Mouse (Mus musculus): Measurements from ENCODE around the gene Gm10643.
A peak's percentile ranks its signal among the peaks of the same experiment; 100 is the strongest.

Gm10643 gene

DNA sequence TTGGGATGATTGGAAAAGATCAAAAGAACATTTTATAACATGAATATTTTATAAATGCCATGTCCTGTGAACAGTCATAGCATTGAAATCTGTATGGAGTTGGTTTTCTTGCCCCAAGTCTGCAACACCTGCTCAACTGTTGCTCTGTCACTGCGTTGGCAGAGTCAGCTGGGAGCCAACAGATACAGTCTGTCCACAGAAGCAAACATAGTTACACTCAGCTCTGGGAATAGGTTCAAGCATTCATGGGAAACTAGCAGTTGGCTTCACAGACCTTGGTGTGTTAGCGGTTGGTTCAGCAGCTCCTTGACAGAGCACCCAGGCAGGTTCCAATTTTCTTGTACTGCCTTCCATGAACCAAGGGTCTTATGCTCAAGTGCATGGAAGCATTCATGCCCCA is 5.7 kb upstream of the Gm10643 start:
- no peak for DNase-seq

DNA sequence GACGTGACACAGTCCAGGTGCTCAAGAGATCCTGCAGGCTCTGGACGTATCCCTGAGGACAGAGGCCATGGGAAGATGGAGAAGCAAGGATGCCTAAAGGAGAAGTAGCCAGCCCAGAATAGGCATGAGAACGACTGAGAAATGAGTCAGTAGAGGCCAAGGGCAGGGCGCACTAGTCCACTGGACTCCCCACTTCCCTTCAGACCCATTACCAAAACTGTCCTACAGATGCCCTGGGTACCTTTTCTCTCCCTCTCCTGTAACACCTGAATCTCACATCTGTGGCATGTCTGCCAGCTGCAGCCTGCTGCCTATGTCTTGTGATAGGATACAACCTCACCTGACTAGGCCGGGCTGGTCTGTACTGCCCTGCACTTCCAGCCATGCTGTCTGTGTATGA is 5.3 kb upstream of the Gm10643 start:
- no peak for DNase-seq

- DNase-seq: no peak
Observed at GRCm38 (mm10) chr8:84069750-84070149, 4.8 kb upstream of the Gm10643 start.

- DNase-seq: no peak
Observed at GRCm38 (mm10) chr8:84069169-84069568, 4.2 kb upstream of the Gm10643 start.

GRCm38 (mm10) chr8:84068316-84069035 is 3.5 kb upstream of the Gm10643 start:
- DNase-seq: no peak

DNA sequence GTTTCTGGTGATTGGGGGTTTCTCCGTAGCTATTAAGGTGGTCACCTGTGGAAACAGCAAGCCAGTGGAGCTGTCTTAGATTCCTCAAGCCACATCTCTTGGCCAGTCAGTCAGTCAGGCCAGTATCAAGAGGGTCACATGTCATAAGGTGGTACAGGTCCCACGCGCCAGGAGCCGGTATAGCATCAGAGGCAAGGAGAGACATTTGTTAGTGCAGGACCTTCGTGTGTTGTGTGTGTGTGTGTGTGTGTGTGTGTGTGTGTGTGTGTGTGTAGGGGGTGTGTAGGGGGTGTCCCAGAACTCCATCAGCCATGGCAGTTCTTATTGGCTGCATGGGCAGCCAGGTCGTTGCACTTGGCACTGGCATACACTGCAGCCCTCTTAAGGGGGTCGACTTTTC is 3.0 kb upstream of the Gm10643 start:
- no peak for DNase-seq

- peak; percentile 97 for DNase-seq
Observed at GRCm38 (mm10) chr8:84067047-84067573, 2.2 kb upstream of the Gm10643 start.

GRCm38 (mm10) chr8:84066291-84066930 is 1.5 kb upstream of the Gm10643 start, which contains the start of gene Rfx1:
Gene Rfx1, plus strand, starts transcription at chr8:84066834.
- peak; percentile 98 for DNase-seq

- no peak for DNase-seq
Observed at GRCm38 (mm10) chr8:84065457-84066072, 628 bp upstream of the Gm10643 start.

DNA sequence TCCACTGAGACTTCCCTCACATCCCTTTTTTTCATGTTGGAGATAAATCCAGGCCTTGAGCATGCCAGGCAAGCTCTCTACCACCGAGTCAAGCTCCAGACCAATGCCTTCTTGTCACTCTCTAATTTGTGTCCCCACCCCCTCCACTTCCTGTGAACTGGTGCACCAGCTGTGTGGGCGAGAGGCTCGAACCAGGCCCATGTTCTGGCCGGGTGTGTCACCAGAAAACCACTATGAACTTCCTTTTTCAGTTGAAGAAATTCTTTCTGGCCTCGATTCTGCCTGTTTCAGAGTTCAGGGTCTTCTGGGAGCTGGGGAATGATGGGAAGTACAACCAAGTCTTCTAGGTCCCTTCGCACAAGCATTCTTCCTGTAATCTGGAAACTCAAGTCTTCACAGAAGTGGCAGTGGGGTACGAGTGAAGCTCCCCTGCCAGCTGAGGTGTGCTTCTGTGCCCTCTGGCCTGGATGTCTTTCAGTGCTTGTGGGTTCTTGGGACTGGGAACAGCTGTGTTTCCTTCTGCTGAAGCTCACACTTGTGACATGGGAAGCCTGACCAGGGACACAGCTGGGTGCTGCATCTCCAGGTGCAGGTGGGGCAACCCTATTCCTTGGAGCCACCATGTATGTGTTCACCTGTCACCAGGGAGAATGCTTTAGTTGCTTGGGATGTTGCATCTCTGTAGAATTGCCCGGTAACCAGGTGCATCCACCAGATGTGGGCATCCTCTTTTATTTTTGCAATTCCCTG is 901 bp downstream of the Gm10643 start:
- DNase-seq: no peak

- DNase-seq: no peak
Observed at GRCm38 (mm10) chr8:84060245-84060644, 4.7 kb downstream of the Gm10643 start.

DNA sequence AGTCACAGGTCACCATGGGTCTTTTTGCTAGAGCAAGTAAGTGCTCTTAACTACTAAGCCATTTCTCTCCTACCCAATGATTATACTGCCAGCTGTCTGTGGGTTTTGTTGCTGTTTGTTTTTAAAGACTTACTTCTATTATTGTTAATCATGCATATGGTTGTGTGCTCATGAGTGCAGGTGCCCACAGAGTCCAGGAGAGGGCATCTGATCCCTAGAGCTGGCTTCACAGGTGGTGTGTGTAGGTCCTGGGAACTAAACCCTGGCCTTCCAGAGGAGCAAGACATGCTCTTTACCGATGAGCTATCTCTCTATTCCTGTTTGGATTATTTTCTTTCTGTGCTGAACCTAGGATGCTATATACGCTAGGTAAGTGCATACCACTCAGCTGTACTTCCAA is 5.7 kb downstream of the Gm10643 start:
- no peak for DNase-seq

GRCm38 (mm10) chr8:84057827-84058226 is 7.1 kb downstream of the Gm10643 start:
- no peak for DNase-seq

- DNase-seq: no peak
Observed at GRCm38 (mm10) chr8:84053229-84053628, 11.7 kb downstream of the Gm10643 start.

GRCm38 (mm10) chr8:84052746-84053145 is 12.2 kb downstream of the Gm10643 start:
- no peak for DNase-seq

DNA sequence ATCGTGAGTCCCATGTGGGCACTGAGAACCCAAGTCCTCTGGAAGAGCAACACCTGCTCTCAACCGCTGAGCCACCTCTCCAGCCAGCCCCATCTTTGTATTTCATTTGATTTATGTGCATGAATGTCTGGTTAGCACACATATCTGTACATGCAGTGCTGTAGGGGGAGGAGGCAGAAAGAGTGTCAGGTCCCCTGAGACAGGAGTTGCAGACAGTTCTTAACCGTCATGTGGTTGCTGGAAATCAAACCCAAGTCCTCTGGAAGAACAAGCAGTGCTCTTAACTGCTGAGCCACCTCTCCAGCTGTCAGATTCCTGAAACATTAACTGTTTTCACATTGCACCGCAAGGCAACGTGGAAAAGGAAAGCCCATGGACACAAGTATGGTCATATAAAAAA is 16.8 kb downstream of the Gm10643 start:
- DNase-seq: no peak

- DNase-seq: no peak
Observed at GRCm38 (mm10) chr8:84046505-84046904, 18.4 kb downstream of the Gm10643 start.

GRCm38 (mm10) chr8:84044900-84045299 is 20.0 kb downstream of the Gm10643 start, which contains the start of gene Rln3:
Gene Rln3, minus strand, starts transcription at chr8:84045000.
- DNase-seq: no peak

DNA sequence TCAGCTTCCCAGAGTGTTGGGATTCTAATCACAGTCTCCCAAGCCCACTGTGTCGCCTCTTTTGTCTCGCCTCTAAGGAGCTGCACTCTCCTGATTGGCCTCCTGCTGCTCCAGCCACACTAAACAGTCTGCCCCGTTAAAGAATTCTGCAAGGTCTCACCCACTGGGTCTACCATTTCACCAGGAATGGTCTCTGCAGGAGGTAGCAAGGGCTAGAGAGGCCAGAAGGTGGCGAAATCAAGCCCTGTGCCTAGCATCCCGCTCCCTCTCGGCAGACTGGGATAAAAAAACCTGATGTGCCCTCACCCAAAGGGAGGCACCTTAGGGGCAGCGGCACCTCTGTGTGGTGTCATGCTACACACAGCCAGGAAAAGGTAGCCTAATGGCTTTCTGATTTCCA is 20.8 kb downstream of the Gm10643 start:
- no peak for DNase-seq

- no peak for DNase-seq
Observed at GRCm38 (mm10) chr8:84042948-84043342, 22.0 kb downstream of the Gm10643 start.

GRCm38 (mm10) chr8:84042066-84042947 is 22.6 kb downstream of the Gm10643 start, which contains the start of gene Il27ra:
Gene Il27ra, minus strand, starts transcription at chr8:84042589.
- peak; percentile 47 for DNase-seq

DNA sequence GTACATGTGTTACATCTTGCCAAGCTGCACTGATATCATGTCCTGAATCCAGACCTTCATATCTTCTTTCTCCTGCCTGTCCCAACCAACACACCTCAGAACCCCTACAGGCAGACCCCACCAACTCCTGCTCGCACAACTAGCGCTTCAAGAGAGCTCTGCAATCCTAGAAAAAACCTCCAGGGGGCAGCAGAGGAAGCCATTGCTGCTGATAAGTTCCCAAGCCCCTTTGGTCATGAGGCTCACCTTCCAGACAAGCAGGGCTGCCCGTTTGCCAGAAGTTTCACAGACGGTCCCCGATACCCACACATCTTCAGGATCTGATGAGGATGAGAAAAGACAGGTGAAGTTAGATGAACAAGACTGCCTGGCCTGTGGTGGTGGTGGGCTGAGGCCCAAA is 25.9 kb downstream of the Gm10643 start:
- DNase-seq: peak; percentile 81
